Mouse (Mus musculus) cerebellum, postnatal 36 days (tissue): ENCODE measurements at regions not wholly inside any gene's neighbourhood (a gene's known extent, or its start where the extent isn't known, plus 50 kb on each side); places are given as distances from the start of the nearest gene placed in this dataset.
A peak's percentile ranks its signal among the peaks of the same experiment; 100 is the strongest.

ENCODE experiments used
- DNase-seq, 2 experiments: peaks; one replicate each; pipeline ENCODE4 v3.0.0; 2021 to 2022; ENCODE audit warnings: mixed read lengths in 2 of 2

DNA sequence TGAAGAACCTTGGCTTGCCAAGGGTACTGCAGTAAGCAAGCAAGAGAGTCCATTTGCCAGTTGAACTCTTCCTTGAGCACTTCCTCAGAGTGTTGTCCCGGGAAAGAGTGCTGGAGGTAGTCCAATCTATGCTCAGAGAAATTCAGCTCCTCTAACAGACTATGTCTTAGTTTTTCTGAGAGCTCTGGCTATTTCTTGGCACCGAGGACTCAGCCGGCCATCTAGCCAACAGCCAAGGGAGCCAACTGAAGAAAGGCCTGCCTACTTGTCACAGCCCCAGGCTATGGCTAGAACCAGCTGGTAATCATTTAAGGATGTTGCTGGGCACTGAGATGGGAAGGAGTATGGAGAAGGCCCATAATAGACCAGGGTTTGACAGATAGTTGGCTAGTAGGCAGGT is 70.8 kb upstream of the Pja1 start:
- DNase-seq, result no peak

DNA sequence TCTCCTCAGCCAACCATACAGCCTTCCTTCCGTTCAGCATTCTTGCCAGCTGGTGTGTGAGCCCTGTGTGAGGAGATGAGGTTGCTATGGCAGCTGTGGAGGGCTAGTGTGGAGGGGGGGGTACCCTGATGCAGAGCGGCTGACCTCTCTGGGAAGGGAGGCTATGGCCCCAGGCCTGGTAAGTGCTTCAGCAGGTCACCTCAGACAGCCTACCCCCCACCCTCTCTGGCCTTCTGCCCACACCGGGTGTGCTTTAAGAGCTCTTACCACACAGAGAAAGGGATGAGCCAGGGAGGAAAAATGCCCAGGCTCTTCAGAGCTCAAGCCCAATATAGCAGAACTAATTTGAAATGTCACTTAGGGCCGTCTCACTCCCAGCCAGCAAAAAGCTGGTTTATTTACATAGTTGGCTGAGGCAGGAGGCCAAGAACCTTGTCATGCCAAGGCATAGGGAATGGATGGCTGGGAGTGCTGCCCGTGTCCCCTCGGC is 69.1 kb upstream of the Pja1 start:
- no peak for DNase-seq

DNA sequence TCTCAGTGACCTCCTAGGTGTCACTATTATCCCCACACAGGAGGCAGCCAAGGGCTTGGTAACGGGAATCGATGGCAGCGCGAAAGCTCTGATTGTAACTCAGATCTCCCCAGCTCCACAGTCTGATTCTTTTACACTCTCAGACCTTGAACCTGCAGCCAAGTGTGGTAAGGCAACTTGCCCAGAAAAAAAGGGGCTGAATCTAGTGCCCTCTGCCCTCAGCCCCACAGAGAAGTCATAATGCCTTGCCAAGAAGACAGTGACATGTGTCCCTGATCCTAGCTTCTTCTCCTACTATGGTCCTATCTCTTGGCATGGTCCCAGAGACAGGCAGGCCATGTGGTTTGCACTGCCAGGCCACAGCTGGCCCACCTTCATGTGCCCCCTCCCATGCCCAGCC is 68.6 kb upstream of the Pja1 start:
- no peak for DNase-seq

DNA sequence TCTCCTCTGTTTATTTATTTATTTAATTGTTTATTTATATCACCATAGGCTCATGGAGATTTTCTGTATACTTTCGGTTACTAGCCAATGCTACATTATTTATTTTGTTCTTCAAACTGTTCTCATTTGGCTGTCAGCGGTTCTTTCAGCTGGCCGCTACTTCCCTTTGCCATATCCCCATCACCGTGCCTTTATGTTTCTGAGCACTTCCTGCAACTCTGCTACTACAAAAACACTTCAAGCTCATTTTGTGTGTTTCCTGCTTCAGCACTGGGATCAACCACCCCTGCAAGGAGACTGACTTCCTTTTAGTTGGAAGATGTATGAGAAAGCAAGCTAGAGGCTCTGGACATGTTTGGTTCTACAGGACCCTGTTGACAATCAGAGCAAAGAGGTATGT is 66.7 kb upstream of the Pja1 start:
- DNase-seq, result no peak

DNA sequence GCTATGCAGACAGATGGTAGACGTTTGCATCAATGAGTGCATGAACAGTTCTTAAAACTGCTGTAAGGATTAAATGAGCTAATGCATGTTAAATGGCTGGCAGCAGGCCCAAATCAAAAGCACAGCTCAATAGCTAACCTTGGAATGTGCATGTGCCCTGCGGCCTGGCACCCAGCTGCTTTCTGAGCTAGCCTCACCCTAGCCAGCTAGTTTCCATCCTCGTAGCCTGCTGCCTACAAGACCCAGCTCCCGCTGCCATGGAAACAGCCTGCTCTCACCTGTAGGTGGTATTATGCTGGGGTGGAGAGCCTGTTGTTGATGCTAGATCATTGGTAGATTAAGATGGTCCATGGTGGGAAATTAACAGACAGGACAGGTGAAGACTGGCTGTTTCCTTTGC is 63.8 kb upstream of the Pja1 start:
- no peak for DNase-seq

DNA sequence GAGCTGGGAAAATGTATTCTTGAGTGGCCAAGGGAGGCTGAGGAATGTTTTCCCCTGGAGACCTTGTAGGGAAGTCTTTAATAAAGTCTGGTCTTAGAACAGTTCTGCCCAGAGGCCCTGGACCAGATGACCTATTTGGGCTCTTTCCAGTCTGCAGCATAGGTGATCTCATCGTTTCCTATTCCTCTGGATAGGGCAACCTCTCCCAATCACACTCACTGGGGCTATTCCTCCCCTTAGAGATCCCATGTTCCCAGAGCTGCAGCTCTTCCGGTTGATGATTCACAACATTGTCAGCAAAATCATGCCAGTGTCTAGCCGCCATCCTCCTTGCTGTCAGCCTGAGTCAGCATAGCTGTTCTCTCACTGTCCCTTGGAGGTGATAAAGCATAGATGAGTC is 60.1 kb upstream of the Pja1 start:
- DNase-seq, result peak in 1 of 2 experiments; percentile 9

DNA sequence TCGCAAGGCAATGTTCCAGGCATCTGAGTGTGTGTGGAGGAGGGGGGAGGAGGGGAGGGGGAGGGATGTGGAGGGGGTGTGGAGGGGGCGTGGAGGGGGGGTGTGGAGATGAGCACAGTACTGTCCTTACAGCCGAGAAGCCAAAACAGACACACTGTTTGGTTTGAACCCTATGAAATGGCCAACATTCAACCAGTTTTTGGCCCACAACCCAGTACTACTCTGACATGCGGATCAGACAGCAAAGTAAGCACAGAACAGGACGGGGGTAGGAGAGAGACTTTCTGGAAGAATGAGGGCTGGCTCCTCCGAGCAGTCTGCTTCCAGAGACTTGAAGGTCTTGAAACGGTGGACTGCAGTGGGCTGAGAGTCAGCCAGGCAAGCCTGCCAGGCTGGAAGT is 59.4 kb upstream of the Pja1 start:
- no peak for DNase-seq

DNA sequence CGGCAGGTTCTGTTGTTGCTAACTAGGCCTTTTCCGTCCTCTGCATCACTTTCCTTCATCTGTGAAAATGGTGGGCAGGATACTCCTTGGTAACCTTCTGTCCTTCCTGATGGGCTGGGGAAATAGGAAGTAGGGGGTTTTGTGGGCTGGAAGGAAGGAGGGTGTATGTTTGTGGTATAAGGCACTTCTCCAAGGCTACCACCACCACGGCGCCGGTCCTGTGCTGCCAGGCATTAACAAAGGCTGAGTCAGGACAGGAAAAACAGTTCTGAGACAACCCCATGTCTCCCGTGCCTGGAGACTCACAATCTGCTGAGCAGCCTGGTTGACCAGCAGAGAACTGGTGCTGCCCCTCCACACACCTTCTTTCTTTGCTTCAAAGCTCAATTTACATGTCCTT is 52.2 kb upstream of the Pja1 start:
- DNase-seq, result no peak

DNA sequence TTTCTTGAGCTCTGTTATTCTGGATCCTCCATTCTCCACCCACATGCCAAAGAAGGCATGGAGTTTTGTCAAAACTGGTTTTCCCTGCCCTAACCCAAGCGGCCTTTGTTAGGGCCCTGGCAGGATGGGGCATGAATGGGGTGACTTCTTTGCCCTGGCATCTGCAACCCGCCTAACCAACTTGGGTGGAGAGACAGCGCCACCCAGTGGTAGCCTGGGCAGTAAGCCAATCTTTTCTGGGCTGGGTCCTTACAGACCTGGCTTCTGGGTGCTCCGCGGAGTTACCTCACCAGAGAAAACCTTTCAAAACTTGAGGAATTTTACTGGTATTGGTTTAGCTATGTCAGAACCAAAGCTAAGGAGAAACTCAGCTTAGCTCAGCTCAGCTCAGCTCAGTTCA is 51.8 kb upstream of the Pja1 start:
- peak; percentile 70 to 71 for DNase-seq

DNA sequence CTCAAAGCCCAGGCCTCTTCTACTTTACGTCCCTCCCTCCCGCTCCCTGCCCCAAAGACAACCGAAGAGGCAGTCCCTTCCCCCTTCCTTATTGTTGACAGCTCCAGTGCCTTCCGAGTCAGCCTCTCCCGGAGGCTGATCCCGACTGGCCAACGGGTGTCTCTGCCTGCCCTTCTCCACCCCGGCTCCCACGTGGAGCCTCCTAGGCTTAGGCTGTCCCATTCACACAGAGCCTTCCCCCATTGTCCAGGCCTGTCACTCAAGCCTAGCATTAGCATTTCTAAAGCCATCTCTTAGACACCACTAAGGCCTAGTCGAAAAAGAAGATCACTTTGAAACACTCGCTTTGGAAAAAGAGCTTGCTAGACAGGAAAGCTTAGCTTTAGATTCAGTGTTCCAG is 51.2 kb upstream of the Pja1 start:
- no peak for DNase-seq

DNA sequence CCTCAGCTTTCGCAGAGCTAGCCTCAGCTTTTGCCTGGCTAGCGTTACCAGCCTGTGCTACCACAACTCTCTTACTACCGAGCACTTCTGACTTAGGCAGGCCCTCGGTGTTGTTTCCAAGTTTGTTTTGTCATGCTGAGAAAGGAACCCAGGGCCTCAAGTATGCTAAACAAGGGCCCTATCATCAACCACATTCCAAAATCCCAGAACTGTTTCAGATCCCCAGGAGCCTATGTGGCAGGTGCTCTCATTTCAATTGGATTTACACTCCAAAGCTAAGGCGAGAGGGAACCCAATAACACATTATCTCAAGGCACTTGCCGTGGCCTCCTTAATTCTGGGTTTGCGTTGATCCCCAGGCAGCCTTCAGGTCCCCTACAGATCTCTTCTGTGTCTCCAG is 50.8 kb upstream of the Pja1 start:
- no peak for DNase-seq
